Mouse (Mus musculus) ES-E14 (cell line): ENCODE data around the gene Cldn8.

Source experiments
- CHD2 ChIP-seq: IDR thresholded peaks from 2 replicates; pipeline ENCODE4 v1.6.1; 2014; ENCODE audit warnings: mild to moderate bottlenecking, low read depth, low read length, inconsistent platforms
- HCFC1 ChIP-seq: IDR thresholded peaks from 2 replicates; pipeline ENCODE4 v1.6.1; 2012; ENCODE audit warnings: low read length, inconsistent platforms, borderline replicate concordance; ENCODE audit not compliant: insufficient read depth
- ZNF384 ChIP-seq: IDR thresholded peaks from 2 replicates; pipeline ENCODE4 v1.6.1; 2012; ENCODE audit warnings: low read depth, low read length, inconsistent platforms

DNA sequence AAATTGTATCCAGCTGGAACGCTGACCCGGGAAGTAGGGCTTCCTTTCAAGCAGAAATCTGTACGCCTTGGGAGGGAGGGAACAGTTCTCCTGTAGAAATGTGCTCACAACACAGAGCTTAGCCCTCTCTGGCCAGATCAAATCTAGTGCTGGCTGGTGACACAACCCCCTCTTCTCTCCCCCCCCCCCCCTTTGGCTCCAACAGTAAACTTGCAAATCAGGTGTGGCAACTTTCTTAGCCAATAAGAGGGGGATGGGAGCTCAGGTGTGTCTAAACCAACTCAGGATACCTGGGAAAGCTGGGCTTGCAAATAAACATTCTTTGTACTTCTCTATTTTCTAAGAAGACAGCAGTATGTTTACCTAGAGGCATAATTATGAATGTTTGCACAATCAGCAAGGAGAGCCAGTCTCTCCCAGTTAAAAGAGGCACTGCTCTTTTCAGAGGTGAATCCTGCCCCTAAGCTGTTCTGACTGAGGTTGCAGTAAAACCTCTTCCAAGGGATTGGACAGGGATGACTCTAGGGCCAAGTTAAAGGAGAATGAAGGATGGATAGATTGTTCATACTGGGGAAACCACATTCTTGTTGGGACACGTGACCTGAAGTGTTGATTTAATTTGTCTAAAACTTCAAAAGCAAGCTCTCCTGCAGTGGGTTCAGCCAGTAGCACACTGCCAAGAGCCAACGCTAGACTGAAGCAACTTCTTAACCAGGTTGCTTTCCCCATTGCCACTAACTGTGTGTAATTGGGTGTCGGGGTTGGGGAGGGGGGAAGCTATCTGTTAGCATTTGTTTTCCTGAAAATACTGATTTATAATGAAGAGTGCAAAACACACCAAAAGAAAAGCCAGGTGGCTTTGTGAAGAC, at the start of gene Cldn8:
- TF ChIP-seq ZNF384 (no peak), HCFC1 (no peak), CHD2 (no peak)
